Mouse (Mus musculus) testis, adult 2 months (tissue): ENCODE measurements around the gene Cdk11b. TPM values are rescaled to one million over a fixed set of nuclear protein-coding genes. Genes with fewer than 3 reads are reported as not detected.
"Not testable (repeated sequence)": the region's sequence is repeated elsewhere in the genome, so short reads cannot be mapped to it uniquely, and the experiment has no call there.

Source experiments
- H3K27ac ChIP-seq: fragments of 200-500 bp; 2 replicates; pipeline ENCODE4 v1.5.1; 2012; ENCODE audit warnings: low read depth, low read length; ENCODE audit not compliant: control insufficient read depth, insufficient read depth
- H3K27me3 ChIP-seq: fragments of 200-500 bp; 2 replicates; pipeline ENCODE4 v1.6.1; 2012; ENCODE audit warnings: mild to moderate bottlenecking, low read length, moderate library complexity; ENCODE audit not compliant: control insufficient read depth, insufficient read depth
- H3K36me3 ChIP-seq: fragments of 200-500 bp; 2 replicates; pipeline ENCODE4 v1.6.1; 2012; ENCODE audit warnings: mild to moderate bottlenecking, low read length; ENCODE audit not compliant: control insufficient read depth, insufficient read depth
- H3K4me1 ChIP-seq: fragments of 200-500 bp; 2 replicates; pipeline ENCODE4 v1.6.1; 2012; ENCODE audit warnings: low read length; ENCODE audit not compliant: control insufficient read depth, insufficient read depth
- H3K4me3 ChIP-seq: fragments of 200-500 bp; 2 replicates; pipeline ENCODE4 v1.5.1; 2012; ENCODE audit warnings: low read depth, mild to moderate bottlenecking, low read length, moderate library complexity, mixed read lengths; ENCODE audit not compliant: control insufficient read depth
- CTCF ChIP-seq: fragments of 200-500 bp; IDR thresholded peaks from 2 replicates; pipeline ENCODE4 v1.5.1; 2012; ENCODE audit warnings: low read depth, mild to moderate bottlenecking, inconsistent platforms, low read length, moderate library complexity; ENCODE audit not compliant: control insufficient read depth, insufficient read depth, insufficient replicate concordance
- POLR2A ChIP-seq: fragments of 200-500 bp; IDR thresholded peaks from 2 replicates; pipeline ENCODE4 v1.6.1; 2012; ENCODE audit warnings: low read depth, mild to moderate bottlenecking, inconsistent platforms, low read length, moderate library complexity; ENCODE audit not compliant: control insufficient read depth
- polyA plus RNA-seq: library from polyadenylated mRNA; depleted of rRNA; stranded (reverse); fragments of >200 nt; gene quantifications from 2 replicates; pipeline ENCODE4 v1.2.3, GENCODE M21; 2012

Cdk11b gene
- polyA plus RNA-seq, 1 experiment, result 29.9 TPM

DNA sequence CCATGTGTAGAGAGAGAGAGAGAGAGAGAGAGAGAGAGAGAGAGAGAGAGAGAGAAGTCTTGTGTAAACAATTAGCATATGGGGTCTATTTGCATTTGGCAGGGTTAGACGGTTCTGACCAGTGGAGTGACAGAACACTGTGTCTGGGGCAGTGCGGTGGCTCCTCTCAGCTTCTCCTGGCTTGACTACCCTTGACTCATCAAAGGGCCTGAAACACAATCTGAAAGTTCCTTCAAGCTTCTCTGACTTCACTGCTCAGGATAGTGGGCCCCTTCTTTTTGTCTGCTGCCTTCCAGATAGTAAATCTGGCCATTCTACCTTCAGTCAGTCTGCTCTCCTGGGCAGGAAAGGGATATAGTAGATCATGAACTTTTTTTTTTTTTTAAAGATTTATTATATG is 17.8 kb upstream of the Cdk11b start:
- no peaks in the 10 kb centered on the region; the same call in 1 of the 2 replicates for H3K36me3 ChIP-seq
- TF ChIP-seq POLR2A (no peak), CTCF (no peak)
- H3K27ac ChIP-seq, result no peak overlapping the region
- H3K4me3 ChIP-seq, result no peak overlapping the region
- no peaks in the 10 kb centered on the region for H3K27me3 ChIP-seq
- H3K4me1 ChIP-seq, result peaks cover 3% of the 10 kb centered on the region

DNA sequence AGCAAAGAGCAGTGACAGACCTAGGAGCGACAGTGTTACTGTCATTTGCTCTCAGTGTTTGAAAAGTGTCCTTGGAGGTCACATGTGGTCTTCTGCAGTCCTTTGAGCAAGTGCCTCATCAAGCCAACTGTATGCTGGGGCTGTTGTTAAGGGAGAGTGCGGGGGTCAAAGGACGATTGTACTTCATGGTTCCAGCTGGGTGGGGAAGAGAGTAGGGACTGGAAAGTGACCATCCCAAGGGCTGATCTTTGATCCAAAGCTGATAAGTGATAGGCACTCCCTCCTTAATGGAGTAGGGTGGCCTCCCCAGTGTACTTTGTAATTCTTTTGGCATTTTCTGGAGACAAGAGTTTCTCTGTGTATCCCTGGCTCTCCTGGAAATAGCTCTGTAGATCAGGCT is 12.8 kb upstream of the Cdk11b start:
- H3K4me1 ChIP-seq, result no peaks in the 10 kb centered on the region
- H3K36me3 ChIP-seq, result peaks cover 3% of the 10 kb centered on the region; the same call in 1 of the 2 replicates
- H3K27ac ChIP-seq, result no peak overlapping the region
- H3K4me3 ChIP-seq, result no peak overlapping the region
- H3K27me3 ChIP-seq, result no peaks in the 10 kb centered on the region
- TF ChIP-seq POLR2A, result no peak
- no peak for TF ChIP-seq CTCF

DNA sequence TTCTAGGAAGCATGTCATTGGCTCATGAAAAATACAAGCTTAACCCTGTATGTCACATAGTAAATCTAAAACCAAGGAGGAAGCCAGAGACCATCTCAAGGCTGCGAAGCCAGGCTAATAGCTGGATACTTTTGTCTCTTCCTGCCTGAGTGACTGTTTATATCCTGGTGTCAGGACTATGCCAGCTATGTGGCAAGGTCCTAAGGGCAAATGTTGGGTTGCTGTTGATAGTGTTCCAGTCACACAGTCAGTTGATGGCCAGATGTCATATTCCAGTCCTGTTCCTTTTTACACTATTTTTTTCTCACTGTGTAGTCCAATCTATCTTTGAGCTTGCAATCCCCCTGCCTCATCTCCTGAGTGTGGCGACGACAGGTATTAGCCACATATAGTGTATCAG is 11.4 kb upstream of the Cdk11b start:
- no peaks in the 10 kb centered on the region for H3K27me3 ChIP-seq
- TF ChIP-seq CTCF (no peak), POLR2A (no peak)
- no peak overlapping the region for H3K27ac ChIP-seq
- H3K4me3 ChIP-seq, result no peak overlapping the region
- peaks cover 3% of the 10 kb centered on the region; the same call in 1 of the 2 replicates for H3K36me3 ChIP-seq
- no peaks in the 10 kb centered on the region for H3K4me1 ChIP-seq

DNA sequence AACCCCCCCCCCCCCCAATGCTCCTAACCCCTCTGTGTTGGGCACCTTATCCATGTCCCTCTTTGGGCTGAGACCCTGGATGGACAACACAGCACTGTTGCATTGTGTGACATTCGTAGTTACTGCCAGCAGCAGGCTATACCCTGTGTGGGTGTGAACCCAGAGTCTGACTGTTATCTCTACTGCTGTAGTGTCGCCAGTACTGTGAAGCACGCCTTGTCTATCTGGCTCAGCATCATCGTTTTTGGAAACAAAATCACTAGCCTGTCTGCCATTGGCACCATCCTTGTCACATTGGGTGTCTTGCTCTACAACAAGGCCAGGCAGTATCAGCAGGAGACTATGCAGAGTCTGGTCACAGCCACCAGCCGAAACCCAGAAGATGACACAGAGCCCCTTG is 6.3 kb upstream of the Cdk11b start:
- H3K4me3 ChIP-seq, result no peak overlapping the region
- no peaks in the 10 kb centered on the region for H3K27me3 ChIP-seq
- no peak for TF ChIP-seq POLR2A
- TF ChIP-seq CTCF, result no peak
- peaks cover 1% of the 10 kb centered on the region; the same call in 1 of the 2 replicates for H3K36me3 ChIP-seq
- H3K4me1 ChIP-seq, result no peaks in the 10 kb centered on the region
- no peak overlapping the region for H3K27ac ChIP-seq

DNA sequence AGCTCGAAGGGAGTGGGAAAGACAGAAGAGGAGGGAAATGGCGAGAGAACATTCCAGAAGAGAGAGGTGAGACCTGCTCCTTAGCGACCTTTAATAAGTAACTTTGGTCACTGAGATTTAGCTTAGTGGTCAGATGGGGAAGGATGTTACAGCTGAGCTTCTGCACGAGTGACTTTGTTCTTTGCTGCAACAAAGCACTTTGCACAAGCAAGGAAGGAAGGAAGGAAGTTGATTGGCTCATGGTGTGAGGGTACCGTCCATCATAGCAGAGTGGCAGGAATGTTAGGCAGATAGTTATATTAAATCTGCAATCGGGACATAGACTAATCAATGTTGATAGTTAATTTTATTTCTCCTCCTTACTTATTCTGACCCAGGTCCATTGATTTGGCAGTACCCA is 5.6 kb downstream of the Cdk11b start:
- no peak overlapping the region for H3K4me3 ChIP-seq
- H3K27ac ChIP-seq, result no peak overlapping the region
- no peaks in the 10 kb centered on the region for H3K27me3 ChIP-seq
- peaks cover 2% of the 10 kb centered on the region; the same call in 1 of the 2 replicates for H3K36me3 ChIP-seq
- TF ChIP-seq CTCF (no peak), POLR2A (no peak)
- H3K4me1 ChIP-seq, result no peaks in the 10 kb centered on the region

DNA sequence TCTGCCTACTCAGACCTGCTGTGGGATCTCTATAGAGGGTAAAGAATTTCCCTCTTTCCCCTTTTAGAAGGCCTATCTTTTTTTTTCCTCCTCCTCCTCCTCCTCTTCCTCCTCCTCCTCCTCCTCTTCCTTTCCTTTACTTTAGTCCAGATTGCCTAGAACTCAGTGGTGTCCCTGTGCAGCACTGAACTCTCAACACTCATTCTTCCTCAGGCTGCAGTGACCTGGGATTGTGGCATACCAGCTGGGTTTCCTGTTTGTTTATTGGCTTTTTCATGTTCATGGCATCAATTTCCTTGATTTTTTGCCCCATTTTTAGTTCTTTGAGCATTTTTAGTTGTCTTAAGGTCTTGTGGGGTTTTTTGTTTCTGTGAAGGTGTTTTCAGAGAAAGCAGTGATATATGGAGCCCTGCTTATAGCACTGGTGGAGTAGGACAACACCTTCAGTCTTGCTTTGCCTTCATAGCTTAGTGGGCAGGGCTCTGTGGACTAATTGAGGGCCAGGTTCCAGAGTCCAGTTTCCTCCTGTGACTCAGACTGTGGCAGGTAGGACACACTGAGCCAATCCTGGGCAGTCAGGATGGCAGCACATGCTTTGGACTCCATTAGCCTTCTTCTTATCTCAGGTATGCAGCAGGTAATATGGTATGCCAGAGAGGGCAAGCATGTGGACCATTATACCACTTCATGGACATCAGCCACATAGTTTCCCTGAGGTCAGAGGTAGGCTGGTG is 11.3 kb downstream of the Cdk11b start:
- no peak overlapping the region for H3K27ac ChIP-seq
- TF ChIP-seq POLR2A (no peak), CTCF (no peak)
- no peak overlapping the region for H3K4me3 ChIP-seq
- peaks cover 4% of the 10 kb centered on the region; the same call in 1 of the 2 replicates for H3K36me3 ChIP-seq
- H3K27me3 ChIP-seq, result no peaks in the 10 kb centered on the region
- no peaks in the 10 kb centered on the region for H3K4me1 ChIP-seq

DNA sequence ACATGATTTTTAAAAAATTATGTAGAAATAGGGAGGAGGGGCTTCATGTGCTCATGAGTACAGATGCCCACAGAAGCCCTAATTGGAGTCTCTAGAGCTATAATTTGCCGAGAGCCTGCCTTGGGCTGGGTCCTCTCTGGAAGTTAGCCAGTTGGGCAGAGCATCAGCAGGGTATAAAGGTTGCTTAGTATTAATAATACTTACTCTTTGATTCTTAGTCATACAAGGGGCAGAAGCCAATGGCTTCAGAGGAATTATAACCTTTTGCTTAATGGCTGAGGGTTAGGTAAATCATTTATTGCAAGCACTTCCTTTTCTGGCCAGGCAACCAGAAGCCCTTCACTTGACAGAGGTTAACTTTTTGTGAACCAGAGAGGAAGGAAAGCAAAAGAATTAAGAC is 18.9 kb downstream of the Cdk11b start:
- no peak for TF ChIP-seq CTCF
- no peak for TF ChIP-seq POLR2A
- no peak overlapping the region for H3K27ac ChIP-seq
- peaks cover 8% of the 10 kb centered on the region for H3K36me3 ChIP-seq
- H3K4me3 ChIP-seq, result no peak overlapping the region
- no peaks in the 10 kb centered on the region for H3K4me1 ChIP-seq
- H3K27me3 ChIP-seq, result no peaks in the 10 kb centered on the region

DNA sequence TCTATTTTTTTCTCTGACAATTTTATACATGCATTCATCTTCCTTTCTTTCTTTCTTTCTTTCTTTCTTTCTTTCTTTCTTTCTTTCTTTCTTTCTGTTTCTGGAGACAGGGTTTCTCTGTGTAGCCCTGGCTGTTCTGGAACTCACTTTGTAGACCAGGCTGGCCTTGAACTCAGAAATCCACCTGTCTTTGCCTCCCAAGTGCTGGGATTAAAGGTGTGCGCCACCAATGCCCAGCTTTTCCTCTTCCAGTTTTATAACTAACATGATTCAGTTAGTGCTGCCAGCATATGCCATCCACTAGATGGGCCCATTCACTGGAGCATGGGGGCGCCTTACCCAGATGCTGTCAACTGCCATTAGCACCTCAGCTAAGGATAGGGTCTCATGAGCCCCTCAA is 20.7 kb downstream of the Cdk11b start, which contains the start of gene Gm10563:
Gm10563 (minus strand) TSS at position 101 of the 400 bp plus-strand sequence.
- H3K4me1 ChIP-seq, H3K27me3 ChIP-seq, H3K4me3 ChIP-seq, H3K36me3 ChIP-seq, H3K27ac ChIP-seq: not testable (repeated sequence)
